Mouse (Mus musculus) forebrain, embryonic 13.5 days (tissue): ENCODE measurements at regions not wholly inside any gene's neighbourhood (a gene's known extent, or its start where the extent isn't known, plus 50 kb on each side); places are given as distances from the start of the nearest gene placed in this dataset.
"Not testable (repeated sequence)": the region's sequence is repeated elsewhere in the genome, so short reads cannot be mapped to it uniquely, and the experiment has no call there.

Source experiments
- ATAC-seq: fragments of 200-750 bp; cut with Nextera tagmentation; 2 replicates; pipeline ENCODE4 v1.8.0; 2017
- H3K27ac ChIP-seq: fragments of 300-500 bp; sonication (generic); 2 replicates; pipeline ENCODE4 v1.5.1; 2015; ENCODE audit warnings: inconsistent platforms, mild to moderate bottlenecking, moderate library complexity
- H3K27me3 ChIP-seq: fragments of 300-500 bp; sonication (generic); 2 replicates; pipeline ENCODE4 v1.6.1; 2015; ENCODE audit warnings: mild to moderate bottlenecking, inconsistent platforms
- H3K36me3 ChIP-seq: fragments of 300-500 bp; sonication (generic); 2 replicates; pipeline ENCODE4 v1.6.1; 2015; ENCODE audit warnings: mild to moderate bottlenecking, inconsistent platforms; ENCODE audit not compliant: poor library complexity, severe bottlenecking
- H3K4me1 ChIP-seq: fragments of 300-500 bp; sonication (generic); 2 replicates; pipeline ENCODE4 v1.6.1; 2015; ENCODE audit warnings: inconsistent platforms
- H3K4me2 ChIP-seq: fragments of 300-500 bp; sonication (generic); 2 replicates; pipeline ENCODE4 v1.6.1; 2015; ENCODE audit warnings: inconsistent platforms, mild to moderate bottlenecking, moderate library complexity
- H3K4me3 ChIP-seq: fragments of 300-500 bp; sonication (generic); 2 replicates; pipeline ENCODE4 v1.5.1; 2015; ENCODE audit warnings: mild to moderate bottlenecking, inconsistent platforms
- H3K9ac ChIP-seq: fragments of 300-500 bp; sonication (generic); 2 replicates; pipeline ENCODE4 v1.6.1; 2015; ENCODE audit warnings: mild to moderate bottlenecking, inconsistent platforms
- H3K9me3 ChIP-seq: fragments of 300-500 bp; sonication (generic); replicated peaks from 2 replicates; pipeline ENCODE4 v1.6.1; 2016; ENCODE audit warnings: inconsistent platforms
- WGBS: fragments of 180-500 bp; shearing (Covaris S2); methylation state at CpG from one replicate; pipeline ENCODE4 v1.1.7; 2015; 5-methylcytosine and 5-hydroxymethylcytosine counted together

- 83% methylated on average over 3 of the region's 3 CpGs for WGBS
- Histone ChIP-seq H3K4me1 (no peaks in the 10 kb centered on the region), H3K27ac (no peak overlapping the region), H3K9me3 (no peaks in the 10 kb centered on the region), H3K4me2 (no peak overlapping the region), H3K36me3 (no peaks in the 10 kb centered on the region), H3K27me3 (no peaks in the 10 kb centered on the region), H3K4me3 (no peak overlapping the region), H3K9ac (no peak overlapping the region)
- no peak for ATAC-seq
These were observed 202.1 kb downstream of the Bmp2 start for GRCm38 (mm10) chr2:133754088-133754487.

GRCm38 (mm10) chr2:133761496-133761895 lies 209.5 kb downstream of the Bmp2 start:
- no peaks in the 10 kb centered on the region for H3K27me3 ChIP-seq
- H3K36me3 ChIP-seq, result no peaks in the 10 kb centered on the region
- no peak overlapping the region for H3K4me2 ChIP-seq
- H3K27ac ChIP-seq, result no peak overlapping the region
- no peaks in the 10 kb centered on the region for H3K4me1 ChIP-seq
- no peaks in the 10 kb centered on the region for H3K9me3 ChIP-seq
- H3K4me3 ChIP-seq, result no peak overlapping the region
- 66% methylated on average over 7 of the region's 7 CpGs for WGBS
- H3K9ac ChIP-seq, result no peak overlapping the region
- no peak for ATAC-seq

- Histone ChIP-seq H3K4me1 (no peaks in the 10 kb centered on the region), H3K4me2 (no peak overlapping the region), H3K4me3 (no peak overlapping the region), H3K27ac (no peak overlapping the region), H3K9ac (no peak overlapping the region), H3K36me3 (no peaks in the 10 kb centered on the region), H3K9me3 (no peaks in the 10 kb centered on the region), H3K27me3 (no peaks in the 10 kb centered on the region)
- WGBS, result 90% methylated on average over 1 of the region's 1 CpGs
- no peak for ATAC-seq
These were observed 216.6 kb downstream of the Bmp2 start for GRCm38 (mm10) chr2:133768546-133768945.

GRCm38 (mm10) chr2:133783588-133784342 lies 231.8 kb downstream of the Bmp2 start:
- ATAC-seq, result no peak
- Histone ChIP-seq H3K27me3 (no peaks in the 10 kb centered on the region), H3K4me2 (no peak overlapping the region), H3K36me3 (no peaks in the 10 kb centered on the region), H3K27ac (no peak overlapping the region), H3K9me3 (no peaks in the 10 kb centered on the region), H3K9ac (no peak overlapping the region), H3K4me3 (no peak overlapping the region), H3K4me1 (no peaks in the 10 kb centered on the region)
- 80% methylated on average over 7 of the region's 7 CpGs for WGBS

GRCm38 (mm10) chr2:133791031-133791430 lies 239.1 kb downstream of the Bmp2 start:
- no peak overlapping the region for H3K4me2 ChIP-seq
- no peak overlapping the region for H3K4me3 ChIP-seq
- H3K9ac ChIP-seq, result no peak overlapping the region
- no peaks in the 10 kb centered on the region for H3K27me3 ChIP-seq
- ATAC-seq, result no peak
- no peak overlapping the region for H3K27ac ChIP-seq
- 85% methylated on average over 1 of the region's 1 CpGs for WGBS
- H3K9me3 ChIP-seq, result no peaks in the 10 kb centered on the region
- no peaks in the 10 kb centered on the region for H3K4me1 ChIP-seq
- H3K36me3 ChIP-seq, result no peaks in the 10 kb centered on the region

- Histone ChIP-seq H3K4me2 (no peak overlapping the region), H3K36me3 (no peaks in the 10 kb centered on the region), H3K27ac (no peak overlapping the region), H3K9me3 (no peaks in the 10 kb centered on the region), H3K9ac (no peak overlapping the region), H3K4me3 (no peak overlapping the region), H3K4me1 (no peaks in the 10 kb centered on the region), H3K27me3 (no peaks in the 10 kb centered on the region)
- no peak for ATAC-seq
- 36% methylated on average over 2 of the region's 2 CpGs for WGBS
These were observed 241.3 kb downstream of the Bmp2 start for GRCm38 (mm10) chr2:133793293-133793692.

- 0 out of 2 replicates have a peak, but pooled peaks cover 3% of the 10 kb centered on the region for H3K4me1 ChIP-seq
- no peaks in the 10 kb centered on the region for H3K27me3 ChIP-seq
- H3K4me3 ChIP-seq, result no peak overlapping the region
- no peak overlapping the region for H3K9ac ChIP-seq
- H3K27ac ChIP-seq, result no peak overlapping the region
- no peaks in the 10 kb centered on the region for H3K9me3 ChIP-seq
- ATAC-seq, result no peak
- H3K4me2 ChIP-seq, result no peak overlapping the region
- H3K36me3 ChIP-seq, result no peaks in the 10 kb centered on the region
- WGBS, result 44% methylated on average over 3 of the region's 3 CpGs
These were observed 250.7 kb downstream of the Bmp2 start for GRCm38 (mm10) chr2:133802666-133803065.

- Histone ChIP-seq H3K9ac (no peak overlapping the region), H3K4me2 (no peak overlapping the region), H3K27ac (no peak overlapping the region), H3K9me3 (no peaks in the 10 kb centered on the region), H3K27me3 (no peaks in the 10 kb centered on the region), H3K36me3 (no peaks in the 10 kb centered on the region), H3K4me1 (no peaks in the 10 kb centered on the region), H3K4me3 (no peak overlapping the region)
- no peak for ATAC-seq
- WGBS, result 81% methylated on average over 4 of the region's 4 CpGs
These were observed 269.5 kb downstream of the Bmp2 start for GRCm38 (mm10) chr2:133821418-133821817.

- H3K4me1 ChIP-seq, result no peaks in the 10 kb centered on the region
- no peak overlapping the region for H3K9ac ChIP-seq
- no peak overlapping the region for H3K4me3 ChIP-seq
- H3K36me3 ChIP-seq, result no peaks in the 10 kb centered on the region
- no peaks in the 10 kb centered on the region for H3K27me3 ChIP-seq
- ATAC-seq, result no peak
- no peaks in the 10 kb centered on the region for H3K9me3 ChIP-seq
- no peak overlapping the region for H3K27ac ChIP-seq
- no peak overlapping the region for H3K4me2 ChIP-seq
- 89% methylated on average over 1 of the region's 1 CpGs for WGBS
These were observed 277.4 kb downstream of the Bmp2 start for GRCm38 (mm10) chr2:133829406-133829805.

- Histone ChIP-seq H3K4me1 (no peaks in the 10 kb centered on the region), H3K9ac (no peak overlapping the region), H3K27ac (no peak overlapping the region), H3K4me3 (no peak overlapping the region), H3K9me3 (no peaks in the 10 kb centered on the region), H3K27me3 (no peaks in the 10 kb centered on the region), H3K36me3 (no peaks in the 10 kb centered on the region), H3K4me2 (no peak overlapping the region)
- ATAC-seq, result no peak
These were observed 298.5 kb downstream of the Bmp2 start for GRCm38 (mm10) chr2:133850485-133850884.

GRCm38 (mm10) chr2:133874982-133875381 lies 323.0 kb downstream of the Bmp2 start:
- not testable (repeated sequence) for H3K27me3 ChIP-seq, ATAC-seq, H3K4me2 ChIP-seq, H3K9me3 ChIP-seq, H3K4me1 ChIP-seq, H3K27ac ChIP-seq, H3K4me3 ChIP-seq, H3K9ac ChIP-seq, H3K36me3 ChIP-seq
- WGBS, result 92% methylated on average over 8 of the region's 8 CpGs

GRCm38 (mm10) chr2:133883682-133884081 lies 331.7 kb downstream of the Bmp2 start:
- Histone ChIP-seq H3K27ac (no peak overlapping the region), H3K4me2 (no peak overlapping the region), H3K4me1 (no peaks in the 10 kb centered on the region), H3K4me3 (no peak overlapping the region), H3K27me3 (no peaks in the 10 kb centered on the region), H3K36me3 (no peaks in the 10 kb centered on the region), H3K9ac (no peak overlapping the region), H3K9me3 (no peaks in the 10 kb centered on the region)
- no peak for ATAC-seq

GRCm38 (mm10) chr2:133906269-133906668 lies 354.3 kb downstream of the Bmp2 start:
- no peaks in the 10 kb centered on the region for H3K9me3 ChIP-seq
- no peaks in the 10 kb centered on the region for H3K4me1 ChIP-seq
- no peak for ATAC-seq
- WGBS, result 85% methylated on average over 6 of the region's 6 CpGs
- H3K4me2 ChIP-seq, result no peak overlapping the region
- no peak overlapping the region for H3K9ac ChIP-seq
- H3K27ac ChIP-seq, result no peak overlapping the region
- H3K4me3 ChIP-seq, result no peak overlapping the region
- no peaks in the 10 kb centered on the region for H3K36me3 ChIP-seq
- no peaks in the 10 kb centered on the region for H3K27me3 ChIP-seq
